Comparison of ENCODE assay signal across 9 mouse cellular contexts in the genomic region with DNA sequence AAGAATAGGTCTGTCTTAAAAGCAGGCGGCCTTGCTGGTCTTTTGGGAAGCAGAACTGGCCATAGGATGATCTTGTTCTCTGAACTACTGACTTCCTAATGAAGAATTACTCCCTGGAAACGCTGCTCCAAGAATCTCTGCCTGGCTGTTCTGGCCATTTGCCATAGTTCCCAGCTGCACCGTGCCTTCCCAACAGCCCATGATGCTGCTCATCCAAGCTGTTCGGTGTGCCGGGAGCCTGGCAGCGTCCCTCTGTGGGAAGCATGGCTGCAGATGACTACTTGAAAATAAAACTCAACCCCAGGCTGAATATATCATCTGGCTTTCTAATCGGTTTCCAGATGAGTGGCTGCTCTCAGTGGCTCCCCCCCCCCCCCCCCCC.
DNase-seq lines count a peak whose midpoint lies in the region; ATAC-seq and TF ChIP-seq lines count a peak whose summit lies in the region.
"Had no signal": no experiment of that assay in that cellular context is flagged by ENCODE, and none has a peak within 500 bp of the region (broad histone marks: within the 10 kb centered on the region; RNA-seq: fewer than 3 reads in every experiment).

No protein-coding gene starts in this region.

- DNase-seq in intestine, embryonic 14.5 days (ENCODE audit: low spot score), result no peak
- peak; percentile 83 for DNase-seq in cerebellum, adult 9-11 months
- DNase-seq in gastrocnemius, postnatal 4 days (ENCODE audit: low spot score in 2 of 2), result peak; percentile 21 to 68
- peak; percentile 86 for DNase-seq in layer of hippocampus, postnatal 36 days
- peak; percentile 91 for DNase-seq in midbrain, postnatal 0 days (ENCODE audit: low spot score)
- DNase-seq in thymus, adult 2 months, result no peak

- H3K27ac ChIP-seq in intestine, embryonic 14.5 days (ENCODE audit: low read depth), result peak overlapping the region; percentile 38; the same call in 1 of the 2 replicates
- H3K27ac ChIP-seq in intestine, postnatal 0 days (ENCODE audit: low read depth, low read length), result no peak overlapping the region
- 0 out of 2 replicates have a peak overlapping the region, but pooled peaks have one; percentile 51 for H3K27ac ChIP-seq in midbrain, postnatal 0 days (ENCODE audit: low read depth, low read length)
- no peak overlapping the region for H3K27ac ChIP-seq in thymus, adult 2 months (ENCODE audit: control insufficient read depth, insufficient read depth, low read length)

- 45% methylated on average over 7 of the region's 7 CpGs for WGBS in intestine, embryonic 14.5 days
- WGBS in intestine, postnatal 0 days, result 65% methylated on average over 7 of the region's 7 CpGs
- 32% methylated on average over 7 of the region's 7 CpGs for WGBS in midbrain, postnatal 0 days
- 92% methylated on average over 7 of the region's 7 CpGs for WGBS in thymus, adult 2 months

- no peaks in the 10 kb centered on the region for H3K9me3 ChIP-seq in intestine, embryonic 14.5 days (ENCODE audit: control insufficient read depth, low read length)
- H3K9me3 ChIP-seq in intestine, postnatal 0 days (ENCODE audit: control insufficient read depth), result no peaks in the 10 kb centered on the region
- H3K9me3 ChIP-seq in midbrain, postnatal 0 days (ENCODE audit: low read length), result no peaks in the 10 kb centered on the region

- no peak overlapping the region for H3K4me3 ChIP-seq in intestine, embryonic 14.5 days (ENCODE audit: low read depth, low read length)
- no peak overlapping the region for H3K4me3 ChIP-seq in intestine, postnatal 0 days (ENCODE audit: low read depth, low read length)
- no peak overlapping the region for H3K4me3 ChIP-seq in midbrain, postnatal 0 days (ENCODE audit: low read depth, low read length)
- no peak overlapping the region for H3K4me3 ChIP-seq in thymus, adult 2 months (ENCODE audit: control insufficient read depth, insufficient read depth, low read length)
- H3K4me3 ChIP-seq: megakaryocyte, embryonic 14.5 days had no signal

- TF ChIP-seq POLR2A in thymus, adult 2 months (IDR thresholded peaks at IDR 0.05; ENCODE audit: control insufficient read depth, extremely low read depth, insufficient read depth, low read length, poor library complexity), result no peak

- TF ChIP-seq CTCF in intestine, postnatal 0 days (IDR thresholded peaks at IDR 0.05; ENCODE audit: low read depth), result no peak
- no peak for TF ChIP-seq CTCF in midbrain, postnatal 0 days (IDR thresholded peaks at IDR 0.05)
- TF ChIP-seq CTCF in thymus, adult 2 months (IDR thresholded peaks at IDR 0.05; ENCODE audit: borderline replicate concordance, control insufficient read depth, extremely low read depth, insufficient read depth, low read length, poor library complexity), result no peak

- no peak overlapping the region for H3K9ac ChIP-seq in intestine, embryonic 14.5 days (ENCODE audit: low read length)
- H3K9ac ChIP-seq in intestine, postnatal 0 days (ENCODE audit: low read depth, low read length), result no peak overlapping the region
- no peak overlapping the region for H3K9ac ChIP-seq in midbrain, postnatal 0 days (replicated peaks; ENCODE audit: low read length, poor library complexity, severe bottlenecking)

- H3K4me1 ChIP-seq in intestine, embryonic 14.5 days (replicated peaks; ENCODE audit: control insufficient read depth, insufficient read depth, low read length), result peaks cover 10% of the 10 kb centered on the region; the same call in 1 of the 2 replicates
- no peaks in the 10 kb centered on the region for H3K4me1 ChIP-seq in intestine, postnatal 0 days (replicated peaks; ENCODE audit: control insufficient read depth, insufficient read depth, low read length)
- no peaks in the 10 kb centered on the region for H3K4me1 ChIP-seq in midbrain, postnatal 0 days (ENCODE audit: insufficient read depth, low read length)
- H3K4me1 ChIP-seq in thymus, adult 2 months (replicated peaks; ENCODE audit: control insufficient read depth, insufficient read depth, low read length), result no peaks in the 10 kb centered on the region
- H3K4me1 ChIP-seq: megakaryocyte, embryonic 14.5 days had no signal

- no peaks in the 10 kb centered on the region for H3K36me3 ChIP-seq in intestine, embryonic 14.5 days (ENCODE audit: control insufficient read depth, insufficient read depth, low read length)
- no peaks in the 10 kb centered on the region for H3K36me3 ChIP-seq in intestine, postnatal 0 days (ENCODE audit: control insufficient read depth, insufficient read depth)
- no peaks in the 10 kb centered on the region for H3K36me3 ChIP-seq in midbrain, postnatal 0 days (ENCODE audit: insufficient read depth, low read length)
- no peaks in the 10 kb centered on the region for H3K36me3 ChIP-seq in thymus, adult 2 months (ENCODE audit: control insufficient read depth, insufficient read depth, low read length)

- no peak for ATAC-seq in intestine, embryonic 14.5 days (replicated peaks; ENCODE audit: low FRiP score, low TSS enrichment, low read depth)
- no peak for ATAC-seq in intestine, postnatal 0 days
- no peak for ATAC-seq in midbrain, postnatal 0 days (ENCODE audit: low FRiP score)
- no peak for ATAC-seq in erythroid progenitor cell, adult 5-6 weeks (replicated peaks; ENCODE audit: low FRiP score, poor library complexity, severe bottlenecking)

- H3K4me2 ChIP-seq in intestine, embryonic 14.5 days (ENCODE audit: low read length), result no peak overlapping the region
- H3K4me2 ChIP-seq in intestine, postnatal 0 days (replicated peaks; ENCODE audit: low read depth), result no peak overlapping the region
- H3K4me2 ChIP-seq in midbrain, postnatal 0 days (ENCODE audit: low read depth, low read length, poor library complexity, severe bottlenecking), result no peak overlapping the region

- no peaks in the 10 kb centered on the region for H3K27me3 ChIP-seq in intestine, embryonic 14.5 days (replicated peaks; ENCODE audit: control insufficient read depth, insufficient read depth, low read length)
- no peaks in the 10 kb centered on the region for H3K27me3 ChIP-seq in intestine, postnatal 0 days (replicated peaks; ENCODE audit: control insufficient read depth, insufficient read depth, low read length)
- no peaks in the 10 kb centered on the region for H3K27me3 ChIP-seq in midbrain, postnatal 0 days (ENCODE audit: insufficient read depth, low read length)
- H3K27me3 ChIP-seq in thymus, adult 2 months (ENCODE audit: control insufficient read depth, insufficient read depth, low read length), result no peaks in the 10 kb centered on the region
- H3K27me3 ChIP-seq: megakaryocyte, embryonic 14.5 days had no signal

Comparison
In these comparisons a context has a peak if more than half of its experiments do, and no peak if none do; other contexts are left out.
1. H3K27ac ChIP-seq: peak in intestine, embryonic 14.5 days (single experiment) and midbrain, postnatal 0 days (single experiment); none in intestine, postnatal 0 days (single experiment) and thymus, adult 2 months (single experiment).
2. DNase-seq: peak in cerebellum, adult 9-11 months (single experiment), gastrocnemius, postnatal 4 days (2 of 2), layer of hippocampus, postnatal 36 days (2 of 2) and midbrain, postnatal 0 days (single experiment); none in intestine, embryonic 14.5 days (single experiment) and thymus, adult 2 months (single experiment).